Mouse (Mus musculus) cerebellum, postnatal 25 days (tissue): ENCODE measurements around the gene Trp73.

Experiments used
- DNase-seq, 2 experiments: peaks; one replicate each; pipeline ENCODE4 v3.0.0; 2021; ENCODE audit warnings: mixed read lengths in 2 of 2

Trp73 gene

DNA sequence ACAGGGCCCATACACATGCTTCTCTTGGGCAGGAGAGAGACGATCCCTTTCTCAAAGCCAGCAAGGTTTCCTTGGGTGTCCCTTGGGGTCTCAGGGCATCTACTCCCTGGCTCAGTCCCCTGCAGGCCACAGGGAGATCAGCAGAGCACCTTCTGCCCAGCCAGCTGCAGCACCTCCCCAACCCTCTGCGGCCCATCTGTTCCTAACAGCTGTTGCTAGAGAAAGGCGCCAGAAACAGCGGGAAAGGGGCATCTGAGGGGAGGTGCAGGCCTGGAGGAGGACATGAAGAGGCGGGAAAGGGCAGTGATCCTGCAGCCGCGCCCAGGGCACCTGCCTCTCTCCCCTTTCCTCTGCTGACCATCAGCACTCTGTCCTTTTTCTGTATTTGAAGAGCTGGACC is 40.6 kb downstream of the Trp73 start:
- peak; percentile 50 to 51 for DNase-seq

DNA sequence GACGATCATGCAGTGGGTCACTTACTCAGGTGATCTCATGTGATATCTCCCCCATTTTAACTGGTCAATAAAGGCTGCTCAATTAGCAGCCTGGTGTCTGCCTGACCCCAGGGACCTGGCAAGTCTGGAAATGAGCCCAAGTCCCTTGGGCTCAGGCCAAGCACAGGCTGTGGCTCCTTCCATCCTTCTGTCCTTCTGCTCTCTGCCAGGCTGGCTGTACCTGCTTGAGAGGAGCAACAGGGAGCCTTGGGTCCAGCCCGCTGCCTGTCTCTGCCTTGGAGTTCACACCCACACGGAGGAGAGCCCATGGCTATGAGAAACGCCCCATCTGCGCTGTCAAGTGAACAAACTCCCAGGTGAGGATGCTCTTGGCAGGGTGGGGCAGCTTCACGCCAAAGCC is 43.9 kb downstream of the Trp73 start:
- peak; percentile 40 to 52 for DNase-seq

DNA sequence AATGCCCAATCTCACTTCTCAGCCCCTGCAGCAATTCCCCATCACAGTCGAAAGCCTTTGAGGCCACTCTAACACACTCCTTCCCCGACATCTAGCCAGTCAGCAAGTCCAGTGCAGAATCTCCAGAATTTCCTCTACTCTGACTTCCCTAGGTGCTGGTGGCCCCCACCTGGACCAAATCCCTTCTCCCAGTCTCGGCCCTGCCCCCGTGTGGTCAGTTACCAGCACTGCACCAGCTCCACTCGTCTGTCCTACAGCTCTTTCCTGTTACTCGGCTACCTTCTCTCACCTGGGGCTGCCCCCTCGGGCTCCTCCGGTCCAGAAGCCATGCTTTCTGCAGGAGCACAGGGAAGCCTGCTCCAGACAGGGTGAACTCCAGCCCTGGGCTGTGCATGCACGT is 46.8 kb downstream of the Trp73 start:
- DNase-seq: peak; percentile 76 to 88

DNA sequence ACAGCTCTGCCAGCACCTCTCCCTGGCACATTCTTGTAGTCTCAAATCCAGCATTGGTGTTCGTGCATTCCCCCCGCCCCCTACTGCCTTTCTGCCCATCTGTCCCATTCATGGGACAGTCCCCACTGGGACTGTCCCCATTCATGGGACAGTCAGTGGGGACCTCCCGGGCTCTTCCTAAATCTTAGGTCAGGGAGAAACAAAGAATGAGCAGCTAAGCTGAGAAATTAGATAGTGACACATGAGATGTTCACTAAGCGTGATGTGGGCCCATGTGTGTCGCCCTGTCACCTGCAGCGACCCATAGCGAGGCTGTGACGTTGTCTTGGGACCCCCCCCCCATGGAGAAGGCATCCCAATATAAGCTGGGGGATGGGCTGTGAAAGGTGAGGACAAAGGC is 48.7 kb downstream of the Trp73 start:
- DNase-seq: no peak

DNA sequence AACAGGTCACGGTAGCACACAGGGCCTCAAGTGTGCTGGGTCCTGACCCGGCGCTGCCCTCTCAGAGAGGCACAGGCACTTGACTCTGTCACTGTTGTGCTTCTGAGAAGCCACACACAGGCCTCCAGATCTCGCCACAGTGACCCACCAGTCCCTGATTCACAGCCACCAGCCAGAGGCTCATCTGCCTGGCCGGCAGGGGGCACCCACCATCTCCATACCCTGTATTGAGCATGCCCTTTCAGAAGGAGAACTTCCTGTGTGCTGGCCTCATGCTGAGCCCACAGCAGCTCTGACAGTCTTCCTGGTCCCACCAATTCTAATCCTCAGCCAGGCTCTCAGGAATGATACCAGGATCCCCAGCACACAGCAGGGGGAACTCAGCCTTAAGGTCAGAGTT is 50.8 kb downstream of the Trp73 start:
- no peak for DNase-seq

DNA sequence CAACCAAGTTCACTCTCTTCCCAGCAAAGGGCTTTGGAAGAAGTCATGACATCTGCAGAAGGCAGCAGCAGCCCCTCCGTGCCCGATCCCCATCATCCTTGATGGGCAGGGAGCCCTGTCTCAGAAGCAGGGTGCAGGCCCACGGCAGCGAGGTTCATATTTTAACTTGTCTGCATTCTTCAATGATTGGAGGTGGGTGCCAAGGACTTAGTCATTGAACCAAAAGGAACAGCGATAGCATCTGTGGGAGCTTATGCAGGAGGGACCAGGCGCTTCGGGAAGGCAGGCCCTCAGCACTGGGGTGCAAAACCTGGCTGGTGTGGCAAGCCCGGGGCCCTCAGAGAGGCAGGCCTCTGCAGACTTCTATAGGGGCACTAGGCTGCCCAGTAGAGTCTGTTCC is 53.6 kb downstream of the Trp73 start:
- no peak for DNase-seq

DNA sequence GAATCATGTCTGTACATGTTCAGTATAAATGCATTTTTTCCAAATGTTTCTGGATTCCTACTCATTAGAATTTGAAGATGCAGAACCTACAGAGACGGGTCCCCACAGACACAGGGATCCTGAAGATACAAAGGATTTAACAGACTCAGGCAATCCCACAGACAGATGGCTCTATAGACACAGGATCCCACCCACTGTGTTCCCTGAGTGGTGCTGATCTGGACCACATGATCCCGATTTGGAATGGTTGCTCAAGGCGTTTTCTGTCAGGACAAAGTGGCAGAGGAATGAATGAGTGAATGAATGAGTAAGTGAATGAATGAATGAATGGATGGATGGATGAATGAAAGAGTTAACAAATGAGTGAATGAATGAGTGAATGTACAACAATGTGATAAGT is 54.2 kb downstream of the Trp73 start:
- peak in 1 of 2 experiments; percentile 59 for DNase-seq

DNA sequence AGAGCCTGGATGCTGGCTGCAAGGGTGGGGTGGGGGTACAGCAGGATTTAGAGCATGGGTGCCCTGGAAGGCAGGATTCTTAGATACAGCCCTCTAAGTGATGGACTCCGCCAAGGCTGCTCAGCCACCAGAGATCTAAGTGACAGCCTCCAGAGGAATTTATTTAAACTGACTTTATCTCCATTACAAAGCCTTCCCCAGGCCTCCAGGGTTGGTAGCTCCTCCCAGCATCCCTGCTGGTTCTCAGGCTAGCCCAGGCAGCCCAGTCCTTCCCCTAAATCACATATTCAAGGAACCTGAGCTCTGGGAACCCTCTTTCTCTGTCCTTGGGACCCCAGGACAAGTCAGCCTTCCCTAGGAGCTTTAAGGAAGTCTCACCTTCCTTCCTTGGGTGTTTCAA is 58.0 kb downstream of the Trp73 start:
- DNase-seq: no peak

DNA sequence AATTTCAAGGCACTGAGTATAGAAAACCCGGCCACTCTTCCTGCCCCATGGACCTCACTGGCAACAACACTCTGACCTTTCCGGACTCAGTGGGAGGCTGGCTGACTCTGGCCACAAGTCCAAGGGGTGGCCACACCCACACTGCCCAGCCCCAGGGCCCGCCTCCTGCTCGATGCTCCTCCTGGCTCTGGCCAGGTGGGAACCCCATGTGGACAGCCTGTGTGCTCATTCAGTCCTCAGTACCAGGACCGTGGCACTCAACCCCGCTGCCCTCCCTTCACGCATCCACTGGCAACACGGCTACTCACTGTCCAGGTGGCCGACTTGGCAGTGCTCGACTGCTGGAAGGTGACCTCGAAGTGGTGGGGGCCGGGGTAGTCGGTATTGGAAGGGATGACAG is 59.0 kb downstream of the Trp73 start:
- peak; percentile 69 to 78 for DNase-seq

DNA sequence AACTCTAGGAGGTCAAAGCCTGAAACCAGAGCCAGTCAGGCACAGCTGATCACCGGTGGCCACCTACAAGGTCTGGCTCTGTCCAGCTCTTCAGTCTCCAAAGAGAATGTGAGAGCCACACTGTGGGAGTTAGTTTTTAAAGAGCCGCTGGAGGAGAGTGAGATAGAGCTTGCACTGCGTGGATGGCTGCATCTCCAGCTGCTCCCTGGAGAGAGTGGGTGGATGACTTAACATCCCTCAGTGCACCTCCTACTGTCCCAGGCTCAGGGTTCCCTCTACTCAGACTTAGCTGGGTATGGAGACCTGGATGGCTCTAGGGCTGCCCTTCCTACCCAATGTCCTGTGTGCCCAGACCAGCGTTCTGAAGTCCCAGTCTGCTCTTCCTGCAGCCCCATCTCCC is 59.8 kb downstream of the Trp73 start:
- no peak for DNase-seq

DNA sequence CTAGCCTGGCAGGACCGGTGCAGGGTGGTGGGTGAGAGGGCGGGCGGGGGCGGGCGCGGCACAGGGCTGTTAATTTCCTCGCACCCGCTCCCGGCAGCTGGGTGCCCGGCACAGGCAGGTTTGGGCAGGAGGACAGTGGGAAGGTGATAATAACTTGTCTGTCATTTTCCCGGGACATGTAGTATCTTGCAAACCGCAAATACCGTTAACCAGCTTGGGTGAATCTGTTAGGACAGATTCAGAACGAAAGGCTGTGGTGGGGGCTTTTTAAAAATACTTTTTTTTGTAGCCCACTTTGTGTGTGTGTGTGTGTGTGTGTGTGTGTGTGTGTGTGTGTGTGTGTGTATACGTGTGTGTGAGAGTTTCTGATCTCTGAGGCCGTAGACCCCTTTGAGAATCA is 68.1 kb downstream of the Trp73 start:
- DNase-seq: no peak

DNA sequence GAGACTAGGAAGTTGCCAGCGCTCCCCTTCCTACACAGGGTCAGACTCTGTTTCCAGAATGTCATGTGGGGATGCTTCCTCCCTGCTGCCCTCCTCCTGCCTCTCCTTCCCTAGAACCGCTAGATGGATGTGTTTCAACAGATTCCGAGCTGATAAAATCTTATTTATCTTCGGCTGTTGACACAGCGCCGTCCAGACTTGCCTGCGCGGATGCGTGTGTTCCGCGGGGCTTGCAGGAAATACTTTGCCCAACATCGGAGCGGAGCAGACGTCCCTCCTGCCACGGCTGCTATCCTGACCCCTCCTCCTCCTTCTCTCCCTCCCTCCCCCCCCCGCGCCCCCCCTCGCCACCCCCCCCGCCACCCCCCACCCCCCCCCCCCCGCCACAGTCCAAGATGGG is 68.5 kb downstream of the Trp73 start:
- DNase-seq: no peak

DNA sequence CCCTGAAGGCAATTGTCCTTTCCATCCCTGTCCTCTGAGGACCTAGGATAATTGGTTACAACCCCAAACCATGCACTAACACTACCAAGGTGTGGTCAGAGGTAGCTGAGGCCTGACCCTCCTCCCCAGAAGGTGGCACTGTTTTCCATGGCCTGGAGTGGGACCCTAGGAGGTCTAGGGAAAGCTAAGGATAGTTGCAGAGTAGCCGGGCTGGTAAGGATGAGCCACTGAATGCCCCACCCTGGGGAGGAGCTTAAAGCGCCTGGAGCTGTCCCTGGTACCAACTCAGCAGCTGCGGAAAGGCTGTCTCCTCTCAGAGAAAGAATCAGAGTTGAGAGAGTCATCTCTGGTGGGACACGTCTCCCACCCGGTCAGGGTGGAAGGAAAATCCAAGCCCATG is 69.1 kb downstream of the Trp73 start:
- DNase-seq: peak; percentile 63 to 78

DNA sequence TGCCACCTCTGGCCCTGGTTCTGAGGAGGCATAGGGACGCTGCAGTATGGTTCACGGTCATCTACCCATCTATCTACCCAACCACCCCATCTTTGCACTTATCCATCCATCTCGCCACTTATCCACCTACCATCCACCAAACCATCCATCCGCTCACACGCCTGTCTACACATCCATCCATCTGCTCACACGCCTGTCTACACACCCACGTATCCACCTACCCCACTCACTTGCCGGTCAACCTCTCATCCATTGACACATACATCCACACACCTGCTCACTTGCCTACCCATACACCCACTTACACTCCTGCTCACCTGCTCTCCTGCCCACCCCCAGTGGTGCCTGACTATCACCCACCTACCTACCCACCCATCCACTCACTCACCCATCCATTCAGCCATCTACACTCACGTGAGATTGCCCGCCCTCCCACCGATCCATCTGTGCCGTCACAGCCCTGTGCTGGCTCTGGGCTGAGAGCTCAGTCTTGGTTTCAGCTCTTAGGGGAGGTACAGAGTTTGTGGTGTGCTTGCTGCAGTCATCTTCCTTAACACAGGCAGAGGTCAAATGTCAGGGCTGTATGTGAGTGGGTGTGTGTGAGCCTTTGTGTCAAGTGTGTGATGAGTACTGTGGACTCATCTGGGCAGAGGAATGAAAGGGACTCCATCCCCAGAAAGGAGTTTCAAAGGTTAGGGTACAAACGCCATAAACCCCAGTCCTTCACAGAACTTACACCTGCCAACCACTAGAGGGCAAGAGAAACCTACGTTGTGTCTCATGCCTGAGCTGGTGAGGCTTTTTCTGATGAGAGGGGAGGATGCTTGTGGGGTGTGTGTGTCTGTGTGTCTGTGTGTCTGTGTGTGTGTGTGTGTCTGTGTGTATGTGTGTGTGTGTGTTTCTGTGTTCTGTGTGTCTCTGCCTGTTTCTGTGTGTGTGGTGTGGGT is 74.9 kb downstream of the Trp73 start:
- DNase-seq: peak; percentile 35 to 66

DNA sequence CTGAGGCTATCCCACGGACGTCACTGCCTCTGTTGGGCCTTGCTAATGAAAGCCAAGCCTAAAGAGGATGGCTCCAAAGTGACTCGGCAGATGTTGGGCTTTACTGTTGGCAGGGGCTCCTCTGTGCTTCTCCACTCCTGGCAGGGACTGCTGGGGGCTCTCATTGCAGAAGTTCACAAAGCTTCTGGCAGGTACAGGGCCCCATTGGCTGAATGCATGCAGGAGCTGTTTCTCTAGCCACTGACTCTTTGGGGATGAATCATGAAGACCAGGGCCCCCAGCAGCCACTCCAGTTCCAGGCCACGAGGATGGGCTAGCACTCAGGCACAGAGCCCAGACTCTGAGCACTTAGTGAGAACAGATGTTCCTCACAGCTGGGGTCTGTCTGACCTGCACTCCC is 82.3 kb downstream of the Trp73 start:
- DNase-seq: no peak

DNA sequence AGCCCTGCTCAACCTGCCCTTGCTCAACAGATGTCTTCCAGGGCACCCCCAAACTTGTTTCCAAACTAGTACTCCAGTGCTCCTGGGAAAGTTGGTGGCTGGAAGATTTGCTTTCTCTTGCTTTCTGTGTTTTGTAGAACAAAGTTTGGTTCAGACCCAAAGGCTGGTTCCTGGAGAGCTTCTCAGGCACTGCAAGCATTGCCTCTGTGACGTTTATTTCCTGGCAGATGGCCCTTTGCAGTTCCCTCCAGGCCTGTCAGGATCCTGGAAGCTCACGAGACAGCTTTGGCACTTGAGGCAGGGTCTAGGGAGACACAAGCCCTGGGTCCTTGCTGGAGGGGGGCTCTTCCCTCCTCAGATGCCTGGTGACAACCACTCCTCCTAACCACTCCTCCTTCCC is 83.3 kb downstream of the Trp73 start:
- no peak for DNase-seq

DNA sequence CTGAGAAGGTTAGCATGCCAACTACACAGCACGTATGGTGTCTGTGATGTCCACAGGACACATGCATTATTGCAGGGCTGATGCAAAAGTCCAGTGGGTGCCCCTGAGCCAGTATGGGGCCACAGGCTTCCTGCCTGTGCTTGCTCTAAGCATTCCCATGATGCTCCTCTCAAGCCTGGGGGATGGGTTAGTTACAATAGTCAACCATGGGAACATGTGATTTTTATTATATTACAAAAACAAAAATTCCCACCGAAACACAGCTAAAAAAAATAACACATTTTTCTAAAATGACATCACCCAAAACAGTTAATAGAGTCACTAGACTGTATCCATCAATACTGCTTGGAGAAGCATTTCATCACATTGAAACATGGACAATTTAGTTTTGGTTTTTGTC is 84.0 kb downstream of the Trp73 start:
- DNase-seq: no peak

DNA sequence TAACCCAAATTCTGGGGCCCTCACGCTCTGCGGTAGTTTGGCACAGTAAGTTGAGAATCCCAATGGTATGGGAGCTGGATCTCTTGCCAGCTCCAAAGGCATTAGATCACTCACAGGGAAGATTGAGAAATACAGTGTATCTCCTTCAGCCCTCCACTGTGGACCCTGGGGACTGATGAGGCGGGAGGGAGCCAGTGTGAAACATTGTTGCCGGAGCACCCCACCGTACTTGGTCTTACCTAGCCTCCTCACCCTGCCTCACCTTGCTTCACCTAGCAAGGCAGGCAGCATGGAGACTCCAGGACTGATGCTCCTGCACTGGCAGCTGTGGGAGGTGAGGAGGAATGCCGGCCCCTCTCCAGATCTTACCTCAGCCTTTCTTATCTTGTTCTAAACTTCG is 84.5 kb downstream of the Trp73 start:
- no peak for DNase-seq

DNA sequence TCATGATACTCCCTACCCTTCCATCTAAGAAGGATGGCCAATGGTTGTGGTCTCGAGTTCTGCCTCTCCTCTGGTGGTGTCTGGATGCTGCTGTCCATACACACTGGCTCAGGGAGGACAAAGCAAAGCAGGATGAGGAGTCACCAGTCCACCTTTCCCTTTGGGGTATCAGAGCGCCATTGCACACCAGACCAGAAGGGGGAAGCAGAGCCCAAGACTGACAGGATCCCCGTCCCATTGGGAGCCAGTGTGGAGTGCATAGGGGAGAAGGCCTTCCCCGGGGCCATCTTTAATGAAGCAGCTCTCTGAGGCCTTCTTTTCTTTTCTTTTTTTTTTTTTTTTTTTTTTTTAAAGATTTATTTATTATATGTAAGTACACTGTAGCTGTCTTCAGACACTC is 86.9 kb downstream of the Trp73 start:
- no peak for DNase-seq

DNA sequence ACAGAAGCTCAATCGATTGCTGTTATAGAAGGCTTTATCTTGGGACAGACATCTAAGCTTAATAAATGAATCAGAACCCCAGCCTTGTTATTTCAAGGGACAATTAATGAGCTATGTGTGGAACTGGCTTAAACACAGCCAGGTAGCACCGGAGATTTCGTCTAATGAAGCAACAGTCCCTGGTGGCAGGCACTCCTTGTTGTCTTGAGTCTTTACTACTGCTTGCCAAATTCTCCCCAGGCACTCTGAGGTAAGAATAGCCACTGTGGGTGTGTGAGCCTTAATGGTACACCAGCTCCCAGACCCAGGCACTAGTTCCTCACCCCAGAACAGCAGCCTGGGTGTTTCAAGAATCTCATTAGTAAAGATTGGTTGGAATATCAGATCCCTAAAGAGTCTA is 88.6 kb downstream of the Trp73 start:
- no peak for DNase-seq

DNA sequence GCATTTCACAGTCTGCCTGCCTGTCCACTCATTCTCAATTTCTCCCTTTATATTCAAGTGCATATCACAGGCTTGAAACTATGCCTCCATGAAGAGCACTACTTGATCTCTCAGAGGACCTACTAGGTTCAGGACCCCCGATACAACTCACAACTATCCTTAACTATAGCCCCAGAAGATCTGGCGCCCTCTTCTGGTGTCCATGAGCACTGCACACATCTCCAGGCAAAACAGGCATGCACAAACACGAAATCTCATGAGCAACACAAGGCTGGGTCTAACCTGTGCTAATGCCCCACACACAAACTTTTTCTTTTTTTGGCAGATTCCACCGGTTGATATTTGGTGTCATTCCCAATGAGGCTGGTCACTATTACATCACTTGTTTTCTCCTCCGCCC is 94.2 kb downstream of the Trp73 start:
- no peak for DNase-seq

DNA sequence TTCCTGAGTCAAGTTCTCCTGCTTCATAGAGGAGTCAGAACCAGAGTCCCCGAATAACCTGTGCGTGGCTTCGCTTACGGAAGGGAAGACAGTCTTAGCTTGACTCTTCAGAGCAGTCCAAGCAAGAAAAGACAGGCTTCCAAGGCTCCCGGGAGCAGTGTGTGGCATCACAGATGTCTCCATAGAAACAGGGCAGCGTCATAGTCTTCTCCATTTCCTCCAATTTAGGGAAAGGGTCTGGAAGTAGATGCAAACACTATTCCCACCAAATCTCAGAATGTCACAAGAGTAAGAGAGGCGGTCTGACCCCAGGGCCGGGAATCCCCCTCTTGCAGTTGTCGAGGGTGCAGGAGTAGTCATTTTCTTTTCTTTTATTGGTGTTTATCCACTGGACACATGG is 97.4 kb downstream of the Trp73 start, which contains the start of gene Ccdc27:
TSS of gene Ccdc27 (minus strand) at position 101 of the 400 bp plus-strand sequence.
- DNase-seq: no peak

DNA sequence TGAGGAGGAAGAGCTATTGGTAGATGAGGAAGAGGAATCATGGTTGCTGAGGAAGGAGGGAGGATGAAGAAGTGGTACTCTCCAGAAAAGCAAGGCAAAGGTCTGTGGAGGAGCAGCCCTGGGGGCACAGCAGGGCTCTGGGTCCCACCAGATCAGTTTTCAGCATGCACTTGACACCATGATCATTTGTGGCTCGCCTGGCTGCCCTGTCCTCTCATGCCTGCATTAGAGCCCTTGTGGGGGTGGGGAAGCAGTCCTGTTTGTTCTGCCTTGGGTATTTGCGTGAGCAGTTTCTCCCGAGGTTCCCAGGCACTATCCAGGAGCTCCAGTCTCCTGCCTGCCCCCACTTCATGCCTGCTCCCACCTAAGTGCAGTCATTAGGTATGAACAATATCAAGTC is 102.9 kb downstream of the Trp73 start:
- DNase-seq: no peak

DNA sequence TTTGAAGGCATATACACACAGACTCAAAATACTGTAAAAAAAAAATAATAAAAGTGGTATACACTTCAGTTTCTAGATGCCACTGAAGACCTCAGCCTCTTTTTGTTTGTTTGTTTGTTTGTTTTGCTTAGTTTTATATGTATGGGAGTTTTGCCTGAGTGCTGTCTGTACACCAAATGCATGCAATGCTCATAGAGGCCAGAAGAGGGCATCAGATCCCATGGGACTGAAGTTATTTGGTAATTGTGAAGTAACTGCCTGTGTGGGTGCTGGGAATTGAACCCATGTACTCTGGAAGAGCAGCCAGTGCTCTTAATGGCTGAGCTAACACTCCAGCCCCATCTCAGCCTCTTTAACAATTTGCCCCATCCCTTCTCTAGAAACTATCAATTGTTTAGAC is 111.4 kb downstream of the Trp73 start:
- no peak for DNase-seq

DNA sequence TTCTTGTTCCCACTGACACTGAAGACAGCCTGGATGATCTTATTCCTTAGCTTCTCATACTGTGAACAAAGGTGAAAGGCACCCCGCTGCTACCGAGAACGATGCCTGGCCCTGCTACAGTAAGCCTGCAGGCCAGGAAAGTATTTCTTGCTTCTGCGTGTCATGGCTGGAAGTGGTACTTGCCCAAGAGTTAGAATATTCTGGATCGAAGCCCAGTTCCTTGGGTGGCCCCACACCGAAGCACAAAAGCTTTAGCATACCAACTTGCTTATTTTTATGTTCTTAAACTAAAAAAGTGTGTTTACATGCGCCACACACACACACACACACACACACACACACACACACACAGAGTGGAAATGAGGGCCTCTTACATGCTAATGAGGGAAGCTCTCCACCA is 111.9 kb downstream of the Trp73 start:
- no peak for DNase-seq
